Mouse (Mus musculus): ENCODE data around the gene Zfand4. TPM values are rescaled to one million over a fixed set of nuclear protein-coding genes. Genes with fewer than 3 reads are reported as not detected.

The Zfand4 gene
- total and polyA plus RNA-seq, 3 experiments = 4.3 to 5.5 TPM; not detected in 1

- TF ChIP-seq EP300 (IDR thresholded peaks at IDR 0.05; ENCODE audit: low read depth in 1 of 2, low read length in 2 of 2) = no peak
- TF ChIP-seq RCOR1 (IDR thresholded peaks at IDR 0.05; ENCODE audit: low read depth, low read length) = no peak
- TF ChIP-seq CHD2 (IDR thresholded peaks at IDR 0.05; ENCODE audit: low read length) = no peak
- TF ChIP-seq MXI1 (IDR thresholded peaks at IDR 0.05; ENCODE audit: low read depth, low read length) = no peak
- TF ChIP-seq SMC3 (IDR thresholded peaks at IDR 0.05; ENCODE audit: low read depth, low read length) = no peak
- no peak; the same call in 1 of the 2 replicates for TF ChIP-seq SIN3A (IDR thresholded peaks at IDR 0.05; ENCODE audit: low read length)
- TF ChIP-seq ZNF384 (IDR thresholded peaks at IDR 0.05; ENCODE audit: low read depth, low read length) = no peak
- TF ChIP-seq ZC3H11A (IDR thresholded peaks at IDR 0.05; ENCODE audit: low read depth, low read length) = no peak
- TF ChIP-seq USF1 (IDR thresholded peaks at IDR 0.05; ENCODE audit: low read depth, low read length) = no peak
- TF ChIP-seq MAZ (IDR thresholded peaks at IDR 0.05; ENCODE audit: low read depth, low read length) = no peak
- TF ChIP-seq TAL1 (IDR thresholded peaks at IDR 0.05; ENCODE audit: low read length) = no peak
- TF ChIP-seq MEF2A (IDR thresholded peaks at IDR 0.05; ENCODE audit: extremely low read depth, insufficient replicate concordance, low read depth, low read length, poor library complexity, severe bottlenecking) = no peak
- TF ChIP-seq BHLHE40 (IDR thresholded peaks at IDR 0.05; ENCODE audit: borderline replicate concordance, low read depth, low read length) = no peak
- 0 out of 2 replicates have a peak, but pooled peaks have one; percentile 16 for TF ChIP-seq TBP (IDR thresholded peaks at IDR 0.05; ENCODE audit: low read depth, low read length)
- TF ChIP-seq MAFK (IDR thresholded peaks at IDR 0.05; ENCODE audit: borderline replicate concordance, low read depth, low read length) = no peak
- no peak for TF ChIP-seq UBTF (IDR thresholded peaks at IDR 0.05; ENCODE audit: borderline replicate concordance, insufficient read depth, low read depth, low read length)
- TF ChIP-seq MYB (IDR thresholded peaks at IDR 0.05; ENCODE audit: low read depth, low read length) = no peak
Observed at GRCm38 (mm10) chr6:116266273-116267109, 2.5 kb downstream of the Zfand4 start (continued).

DNA sequence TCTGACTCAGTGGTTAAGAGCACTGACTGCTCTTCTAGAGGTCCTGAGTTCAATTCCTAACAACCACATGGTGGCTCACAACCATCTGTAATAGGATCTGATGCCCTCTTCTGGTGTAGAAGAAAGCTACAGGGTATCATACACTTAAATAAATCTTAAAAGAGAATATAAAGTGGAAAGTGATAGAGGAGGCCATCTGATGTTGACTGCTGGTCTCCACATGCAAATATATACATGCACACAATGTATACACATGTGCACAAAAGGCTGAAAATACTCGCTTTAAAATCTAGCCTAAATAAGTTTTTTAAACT lies 3.0 kb downstream of the Zfand4 start:
- 0 out of 2 replicates have a peak, but pooled peaks have one; percentile 20 for TF ChIP-seq MAX (IDR thresholded peaks at IDR 0.05; ENCODE audit: low read length)
- TF ChIP-seq CHD2 (IDR thresholded peaks at IDR 0.05; ENCODE audit: low read length) = no peak
- TF ChIP-seq CTCF (IDR thresholded peaks at IDR 0.05 in 2 of 3, conservative IDR thresholded peaks at IDR 0.05 in 1 of 3; ENCODE audit: control insufficient read depth in 1 of 3, insufficient read depth in 1 of 3, low read depth in 2 of 3, low read length in 3 of 3, poor library complexity in 1 of 3, severe bottlenecking in 1 of 3) = peak in 2 of 3 experiments; percentile 34 to 61; a peak in 4 of 6 replicates
- peak; percentile 25; the same call in 1 of the 2 replicates for TF ChIP-seq MXI1 (IDR thresholded peaks at IDR 0.05; ENCODE audit: low read depth, low read length)
- no peak for TF ChIP-seq USF2 (IDR thresholded peaks at IDR 0.05; ENCODE audit: borderline replicate concordance in 1 of 2, insufficient read depth in 1 of 2, low read depth in 1 of 2, low read length in 2 of 2)
- no peak for TF ChIP-seq GATA1 (IDR thresholded peaks at IDR 0.05; ENCODE audit: low read depth, low read length)
- TF ChIP-seq HCFC1 (IDR thresholded peaks at IDR 0.05; ENCODE audit: low read depth, low read length) = 0 out of 2 replicates have a peak, but pooled peaks have one; percentile 25
- TF ChIP-seq EP300 (IDR thresholded peaks at IDR 0.05; ENCODE audit: low read depth in 1 of 2, low read length in 2 of 2) = no peak
- peak; percentile 16 for TF ChIP-seq RAD21 (IDR thresholded peaks at IDR 0.05; ENCODE audit: low read depth, low read length)
- TF ChIP-seq RCOR1 (IDR thresholded peaks at IDR 0.05; ENCODE audit: low read depth, low read length) = no peak
- no peak for TF ChIP-seq TCF12 (IDR thresholded peaks at IDR 0.05; ENCODE audit: low read depth, low read length)
- TF ChIP-seq POLR2A (IDR thresholded peaks at IDR 0.05; ENCODE audit: control insufficient read depth in 1 of 2, insufficient read depth in 1 of 2, low read depth in 1 of 2, low read length in 2 of 2, poor library complexity in 1 of 2) = no peak
- TF ChIP-seq MEF2A (IDR thresholded peaks at IDR 0.05; ENCODE audit: extremely low read depth, insufficient replicate concordance, low read depth, low read length, poor library complexity, severe bottlenecking) = no peak
- TF ChIP-seq JUND (IDR thresholded peaks at IDR 0.05; ENCODE audit: low read depth, low read length) = no peak
- TF ChIP-seq KAT2A (conservative IDR thresholded peaks at IDR 0.05; ENCODE audit: low read depth, low read length) = no peak
- TF ChIP-seq GABPA (IDR thresholded peaks at IDR 0.05; ENCODE audit: low read depth, low read length) = no peak
- TF ChIP-seq BHLHE40 (IDR thresholded peaks at IDR 0.05; ENCODE audit: borderline replicate concordance, low read depth, low read length) = no peak
- no peak for TF ChIP-seq ZMIZ1 (IDR thresholded peaks at IDR 0.05; ENCODE audit: low read depth, low read length)
- TF ChIP-seq SMC3 (IDR thresholded peaks at IDR 0.05; ENCODE audit: low read depth, low read length) = peak; percentile 56
- no peak for TF ChIP-seq ZC3H11A (IDR thresholded peaks at IDR 0.05; ENCODE audit: low read depth, low read length)
- TF ChIP-seq MAFK (IDR thresholded peaks at IDR 0.05; ENCODE audit: borderline replicate concordance, low read depth, low read length) = no peak
- TF ChIP-seq MYC (IDR thresholded peaks at IDR 0.05; ENCODE audit: low read depth, low read length) = peak; percentile 85
- Histone ChIP-seq H3K27ac (ENCODE audit: control insufficient read depth, low read depth, low read length) (peak overlapping the region; percentile 76), H3K9me3 (replicated peaks; ENCODE audit: insufficient read depth, low read length) (no peaks in the 10 kb centered on the region), H3K27me3 (ENCODE audit: control insufficient read depth in 1 of 2, insufficient read depth in 2 of 2, low read length in 2 of 2) (no peaks in the 10 kb centered on the region), H3K36me3 (ENCODE audit: control insufficient read depth in 1 of 2, insufficient read depth in 2 of 2, low read length in 2 of 2) (peaks cover 0 to 19% of the 10 kb centered on the region in 2 experiments; a peak in 2 of 4 replicates), H3K4me1 (ENCODE audit: control insufficient read depth in 1 of 2, insufficient read depth in 2 of 2, low read length in 2 of 2) (peaks cover 0 to 15% of the 10 kb centered on the region in 2 experiments; a peak in 3 of 4 replicates), H3K79me2 (ENCODE audit: control insufficient read depth, insufficient read depth, low read length, poor library complexity) (peaks cover 4% of the 10 kb centered on the region), H3K9ac (ENCODE audit: control insufficient read depth, low read depth, low read length, poor library complexity, severe bottlenecking) (peak overlapping the region; percentile 61), H3K4me3 (ENCODE audit: control insufficient read depth in 1 of 2, insufficient read depth in 1 of 2, low read depth in 2 of 2, low read length in 2 of 2) (peak overlapping the region in 1 of 2 experiments; percentile 51; a peak in 2 of 4 replicates)
- DNase-seq (ENCODE audit: low read depth, low spot score) = peak; percentile 46

All from MEL (cell line).